In genomic region chr17:5748501-5748894, GRCm38 (mm10) we compare ENCODE assay signal across 9 mouse cellular contexts.
DNase-seq lines count a peak whose midpoint lies in the region; ATAC-seq and TF ChIP-seq lines count a peak whose summit lies in the region.
"Had no signal": no experiment of that assay in that cellular context is flagged by ENCODE, and none has a peak within 500 bp of the region (broad histone marks: within the 10 kb centered on the region; RNA-seq: fewer than 3 reads in every experiment).

No protein-coding gene starts in this region.

- peak; percentile 36 for ATAC-seq in inflammation-experienced regulatory T-cells, adult 6 months
- no peak for ATAC-seq in midbrain, embryonic 15.5 days (replicated peaks)

- intact Hi-C loops in left cerebral cortex, adult 2 months (cut with DNase I), result loop anchor here (1.0 to 2.0 kb wide), 2 partner anchors 258 to 308 kb away; partner anchors contain the start of gene Tmem242

- H3K4me1 ChIP-seq in E14TG2a.4 (replicated peaks; ENCODE audit: low read depth, low read length), result peaks cover 10% of the 10 kb centered on the region
- peaks cover 11% of the 10 kb centered on the region for H3K4me1 ChIP-seq in midbrain, embryonic 15.5 days

- no peak for DNase-seq in left cerebral cortex, adult 2 months (ENCODE audit: extremely low spot score in 1 of 2, low spot score in 2 of 2)
- no peak for DNase-seq in left cerebral cortex, adult 9 months (ENCODE audit: low spot score in 2 of 2)
- peak; percentile 84 for DNase-seq in adipocyte (ENCODE audit: low spot score)
- DNase-seq in adrenal gland, adult 8-10 months, result no peak

- H3K4me3 ChIP-seq in left cerebral cortex, adult 2 months, result no peak overlapping the region
- H3K4me3 ChIP-seq in E14TG2a.4 (replicated peaks; ENCODE audit: low read length), result no peak overlapping the region
- H3K4me3 ChIP-seq in midbrain, embryonic 15.5 days, result no peak overlapping the region
- H3K4me3 ChIP-seq: embryonic facial prominence, embryonic 15.5 days; limb, embryonic 15.5 days had no signal

- no peaks in the 10 kb centered on the region for H3K36me3 ChIP-seq in E14TG2a.4 (ENCODE audit: insufficient read depth, low read length)
- no peaks in the 10 kb centered on the region for H3K36me3 ChIP-seq in midbrain, embryonic 15.5 days (replicated peaks)
- H3K36me3 ChIP-seq: embryonic facial prominence, embryonic 15.5 days; limb, embryonic 15.5 days had no signal

- H3K4me2 ChIP-seq in midbrain, embryonic 15.5 days, result no peak overlapping the region
- H3K4me2 ChIP-seq: embryonic facial prominence, embryonic 15.5 days; limb, embryonic 15.5 days had no signal

- H3K9me3 ChIP-seq in E14TG2a.4 (ENCODE audit: low read length), result no peaks in the 10 kb centered on the region
- no peaks in the 10 kb centered on the region for H3K9me3 ChIP-seq in midbrain, embryonic 15.5 days
- H3K9me3 ChIP-seq: embryonic facial prominence, embryonic 15.5 days; limb, embryonic 15.5 days had no signal

- peak; percentile 74 for TF ChIP-seq CTCF in left cerebral cortex, adult 2 months (IDR thresholded peaks at IDR 0.05)
- peak; percentile 63 for TF ChIP-seq CTCF in E14TG2a.4 (conservative IDR thresholded peaks at IDR 0.05; ENCODE audit: low read length)

- peak overlapping the region; percentile 21; the same call in 1 of the 2 replicates for H3K27ac ChIP-seq in left cerebral cortex, adult 2 months
- no peak overlapping the region for H3K27ac ChIP-seq in midbrain, embryonic 15.5 days
- H3K27ac ChIP-seq: embryonic facial prominence, embryonic 15.5 days; limb, embryonic 15.5 days had no signal

- WGBS in midbrain, embryonic 15.5 days, result 4% methylated on average over 4 of the region's 4 CpGs

- no peaks in the 10 kb centered on the region for H3K27me3 ChIP-seq in E14TG2a.4 (ENCODE audit: insufficient read depth, low read length)
- H3K27me3 ChIP-seq in midbrain, embryonic 15.5 days (replicated peaks), result no peaks in the 10 kb centered on the region
- H3K27me3 ChIP-seq: limb, embryonic 15.5 days had no signal

- H3K9ac ChIP-seq in midbrain, embryonic 15.5 days, result no peak overlapping the region
- H3K9ac ChIP-seq: embryonic facial prominence, embryonic 15.5 days; limb, embryonic 15.5 days had no signal
